Mouse (Mus musculus) adrenal gland, postnatal 14 days (tissue): ENCODE data around the gene Cd151. TPM values are rescaled to one million over a fixed set of nuclear protein-coding genes. Genes with fewer than 3 reads are reported as not detected.
"Not testable (repeated sequence)": the region's sequence is repeated elsewhere in the genome, so short reads cannot be mapped to it uniquely, and the experiment has no call there.

Source experiments
- DNase-seq: peaks from one replicate; pipeline ENCODE4 v3.0.0; 2021; ENCODE audit warnings: mixed read lengths
- total RNA-seq: library from RNA; stranded (reverse); gene quantifications from 2 replicates; pipeline ENCODE4 v1.2.3, GENCODE M21; 2021

Cd151 gene
- total RNA-seq, 1 experiment from 2014 or later, result 204 TPM

GRCm38 (mm10) chr7:141435856-141436522 is 31.2 kb upstream of the Cd151 start:
- no peak for DNase-seq

- DNase-seq, result no peak
Observed at GRCm38 (mm10) chr7:141436523-141436892, 30.7 kb upstream of the Cd151 start.

- DNase-seq, result peak; percentile 92
Observed at GRCm38 (mm10) chr7:141437178-141438120, 29.7 kb upstream of the Cd151 start, which contains the start of gene Slc25a22. Slc25a22 (minus strand) TSS chr7:141437892.

- no peak for DNase-seq
Observed at GRCm38 (mm10) chr7:141438201-141438968, 28.8 kb upstream of the Cd151 start.

DNA sequence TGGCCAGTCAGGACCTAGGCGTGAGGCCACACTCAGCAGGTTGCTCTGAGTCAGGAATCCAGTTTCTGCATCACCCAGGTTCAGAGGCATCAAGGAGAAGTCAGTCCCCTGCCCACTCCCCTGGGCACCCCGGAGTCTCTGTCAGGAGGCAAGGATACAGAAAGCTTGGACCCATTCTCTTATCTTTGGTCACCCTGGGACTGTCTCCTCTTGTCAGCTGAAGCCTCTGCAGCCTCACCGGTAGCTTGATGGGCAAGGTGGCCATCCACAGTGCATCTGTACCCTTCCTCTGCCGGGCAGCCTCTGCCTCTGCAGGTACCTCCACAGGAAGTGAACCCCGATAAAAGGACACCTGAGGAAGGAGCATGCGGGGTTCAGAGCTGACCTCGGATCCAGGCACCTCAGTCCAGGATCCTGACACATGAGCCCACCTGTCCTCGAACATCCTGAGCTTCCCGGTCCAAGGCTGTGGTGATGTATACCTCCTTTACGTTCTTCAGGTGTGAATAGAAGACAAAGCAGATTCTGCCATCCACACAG is 28.0 kb upstream of the Cd151 start:
- DNase-seq, result no peak

GRCm38 (mm10) chr7:141439811-141440210 is 27.4 kb upstream of the Cd151 start:
- no peak for DNase-seq

DNA sequence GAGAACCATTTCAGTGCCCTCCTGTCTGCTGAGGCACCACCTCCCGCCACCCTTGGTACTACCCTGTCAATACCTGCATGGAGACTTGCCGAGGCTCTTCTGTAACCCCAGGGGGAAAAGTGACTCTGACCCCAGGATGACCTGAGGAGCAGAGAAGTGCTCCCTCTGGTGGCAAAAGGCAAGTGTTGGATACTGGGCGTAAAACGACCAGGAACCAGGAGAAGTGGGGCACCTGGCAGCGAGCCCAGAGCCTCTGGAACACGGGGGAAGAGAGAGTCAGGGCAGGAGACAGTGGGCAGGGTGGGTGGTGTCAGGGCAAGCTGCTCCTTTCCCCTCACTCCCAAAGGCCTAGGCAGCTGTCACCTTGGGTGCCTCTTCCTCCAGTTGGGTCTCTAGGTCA is 26.6 kb upstream of the Cd151 start:
- peak; percentile 80 for DNase-seq

DNA sequence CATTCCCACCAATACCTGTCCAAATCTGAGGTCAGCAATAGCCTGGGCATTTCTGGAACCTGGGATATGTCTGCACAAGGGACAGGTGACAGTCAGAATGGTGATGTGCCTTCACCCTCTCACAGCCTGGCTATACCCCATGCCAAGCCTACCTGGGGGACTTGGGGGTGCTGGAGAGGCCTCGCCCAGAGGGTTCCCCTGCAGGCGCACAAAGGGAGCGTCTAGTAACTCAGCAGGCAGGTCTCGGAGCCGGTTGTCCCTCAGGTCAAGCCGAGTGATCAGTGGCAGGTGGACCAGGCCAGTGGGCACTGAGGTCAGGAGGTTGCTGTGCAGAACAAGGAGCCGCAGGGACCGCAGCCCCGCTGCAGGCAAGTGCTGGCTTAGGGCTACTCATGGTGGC is 25.7 kb upstream of the Cd151 start:
- no peak for DNase-seq

GRCm38 (mm10) chr7:141442199-141442598 is 25.0 kb upstream of the Cd151 start:
- no peak for DNase-seq

- no peak for DNase-seq
Observed at GRCm38 (mm10) chr7:141443081-141443821, 23.9 kb upstream of the Cd151 start.

- peak; percentile 85 for DNase-seq
Observed at GRCm38 (mm10) chr7:141443828-141444237, 23.4 kb upstream of the Cd151 start, which contains the start of gene Pidd1. Pidd1 (minus strand) TSS chr7:141444025.

- DNase-seq, result not testable (repeated sequence)
Observed at GRCm38 (mm10) chr7:141446374-141446773, 20.8 kb upstream of the Cd151 start.

GRCm38 (mm10) chr7:141447110-141447991 is 19.8 kb upstream of the Cd151 start, which contains the start of gene Rplp2:
Rplp2 (plus strand) TSS chr7:141447370.
- peak; percentile 97 for DNase-seq

GRCm38 (mm10) chr7:141451928-141452327 is 15.3 kb upstream of the Cd151 start:
- peak; percentile 67 for DNase-seq

GRCm38 (mm10) chr7:141453636-141454035 is 13.6 kb upstream of the Cd151 start:
- no peak for DNase-seq

DNA sequence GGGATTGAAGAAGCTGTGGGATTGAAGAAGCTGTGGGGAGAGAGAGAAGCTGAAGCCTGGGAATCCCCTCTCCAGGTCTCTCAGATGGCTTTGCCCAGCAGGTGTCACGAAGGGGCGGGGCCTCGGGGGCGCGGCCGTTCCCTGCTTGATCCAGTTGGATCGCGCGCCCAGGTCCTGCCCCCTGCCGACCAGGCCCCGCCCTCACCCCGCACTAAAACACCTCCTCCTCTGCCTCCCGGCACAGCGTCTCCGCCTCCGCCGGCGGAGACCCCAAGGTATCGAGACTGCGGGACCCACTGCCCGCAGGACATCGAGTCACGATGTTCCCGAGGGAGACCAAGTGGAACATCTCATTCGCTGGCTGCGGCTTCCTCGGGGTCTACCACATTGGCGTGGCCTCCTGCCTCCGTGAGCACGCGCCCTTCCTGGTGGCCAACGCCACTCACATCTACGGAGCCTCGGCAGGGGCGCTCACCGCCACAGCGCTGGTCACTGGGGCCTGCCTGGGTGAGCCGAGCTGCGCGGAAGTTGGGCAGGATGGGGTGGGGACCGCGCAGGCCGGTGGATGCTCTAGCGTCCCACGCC is 12.1 kb upstream of the Cd151 start, which contains the start of gene Pnpla2:
Pnpla2 (plus strand) TSS at position 232 of the 585 bp plus-strand sequence.
- DNase-seq, result peak; percentile 99

GRCm38 (mm10) chr7:141455610-141456314 is 11.4 kb upstream of the Cd151 start:
- DNase-seq, result peak; percentile 86

DNA sequence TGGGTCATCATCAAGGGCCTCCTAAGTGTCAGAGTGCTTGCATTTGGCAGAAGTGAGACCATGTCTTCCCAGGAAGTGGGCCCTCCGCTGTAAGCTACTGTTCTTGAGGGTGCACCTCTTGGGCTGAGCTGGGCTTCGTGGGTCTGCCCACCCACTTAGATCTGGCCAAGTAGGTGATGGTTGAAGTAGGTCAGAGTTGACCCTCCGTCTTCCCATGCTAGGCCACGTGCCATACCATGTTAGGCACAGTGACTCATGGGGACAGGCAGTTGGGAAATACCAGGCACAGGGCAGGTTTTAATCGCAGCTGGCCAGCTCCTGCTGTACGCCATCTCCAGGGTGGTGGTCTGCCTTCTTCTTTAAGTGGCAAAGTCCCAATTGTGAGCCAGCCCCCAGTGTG is 10.5 kb upstream of the Cd151 start:
- DNase-seq, result peak; percentile 80

DNA sequence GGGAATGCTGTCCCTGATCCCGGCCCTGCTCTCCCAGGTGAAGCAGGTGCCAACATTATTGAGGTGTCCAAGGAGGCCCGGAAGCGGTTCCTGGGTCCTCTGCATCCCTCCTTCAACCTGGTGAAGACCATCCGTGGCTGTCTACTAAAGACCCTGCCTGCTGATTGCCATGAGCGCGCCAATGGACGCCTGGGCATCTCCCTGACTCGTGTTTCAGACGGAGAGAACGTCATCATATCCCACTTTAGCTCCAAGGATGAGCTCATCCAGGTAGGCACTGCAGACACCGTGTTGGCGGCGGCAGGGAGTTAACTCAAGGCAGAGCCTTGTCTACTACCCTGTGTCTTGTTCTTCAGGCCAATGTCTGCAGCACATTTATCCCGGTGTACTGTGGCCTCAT is 10.0 kb upstream of the Cd151 start:
- DNase-seq, result peak; percentile 9
